Mouse (Mus musculus) thymus, postnatal 14 days (tissue): ENCODE results near the gene Ttc27.

Experiments used
- DNase-seq: peaks from one replicate; pipeline ENCODE4 v3.0.0; 2021

The Ttc27 gene

DNA sequence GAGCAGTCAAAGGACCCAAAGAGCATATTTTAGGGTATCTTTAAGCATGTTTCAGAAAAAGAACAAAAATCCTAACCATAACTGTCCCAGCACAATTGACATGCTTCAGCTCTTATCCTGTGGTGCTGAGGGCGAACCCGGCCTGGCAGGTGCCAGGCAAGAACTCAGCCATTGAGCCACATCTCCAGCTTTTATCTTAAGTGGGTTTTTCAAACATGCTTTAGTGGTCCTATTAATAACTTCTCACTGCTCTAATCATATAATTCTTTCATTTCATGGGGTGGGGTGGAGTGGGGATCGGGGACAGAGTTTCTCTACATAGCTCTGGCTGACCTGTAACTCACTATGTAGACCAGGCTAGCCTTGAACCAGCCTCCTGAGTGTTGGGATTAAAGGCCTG is 125.1 kb downstream of the Ttc27 start:
- DNase-seq, result no peak

DNA sequence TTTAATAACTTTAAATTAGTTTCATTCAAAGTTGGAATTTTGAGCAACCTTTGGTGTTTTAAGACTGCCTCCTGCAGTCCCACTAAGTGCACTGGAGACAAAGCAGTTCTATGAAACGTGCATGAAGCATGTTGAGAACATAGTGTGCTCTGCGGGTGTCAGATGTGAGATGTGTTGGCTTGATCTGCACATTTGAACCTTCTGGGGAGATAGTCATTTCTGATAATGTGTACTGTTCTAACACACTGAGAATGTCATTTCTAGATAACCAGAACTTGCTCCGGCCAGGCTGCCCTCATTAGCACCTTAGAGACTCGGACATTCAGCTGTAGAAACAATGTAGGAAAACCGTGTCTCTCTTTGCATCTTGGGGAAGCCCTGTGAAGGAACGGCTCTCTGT is 126.0 kb downstream of the Ttc27 start:
- no peak for DNase-seq

- no peak for DNase-seq
These were observed 128.7 kb downstream of the Ttc27 start for GRCm38 (mm10) chr17:74846031-74846891.

DNA sequence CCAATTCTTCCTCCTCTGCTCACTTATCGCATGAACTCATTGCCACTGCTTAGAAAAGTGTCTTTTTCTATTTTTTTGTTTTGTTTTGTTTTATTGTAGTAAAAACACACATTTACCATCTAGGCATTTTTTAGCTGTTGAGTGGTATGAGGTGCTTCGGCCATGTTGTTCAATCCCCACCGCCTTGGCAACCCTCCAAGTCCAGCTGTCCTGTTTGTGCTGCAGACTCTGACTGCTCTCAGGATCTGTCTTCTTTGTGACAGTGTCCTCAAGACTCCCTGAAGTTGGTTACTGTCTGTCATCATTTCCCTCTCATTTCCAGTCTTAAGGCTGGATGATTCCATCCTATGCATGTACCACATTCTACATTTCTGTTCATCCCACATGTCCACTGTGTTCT is 132.7 kb downstream of the Ttc27 start:
- no peak for DNase-seq

DNA sequence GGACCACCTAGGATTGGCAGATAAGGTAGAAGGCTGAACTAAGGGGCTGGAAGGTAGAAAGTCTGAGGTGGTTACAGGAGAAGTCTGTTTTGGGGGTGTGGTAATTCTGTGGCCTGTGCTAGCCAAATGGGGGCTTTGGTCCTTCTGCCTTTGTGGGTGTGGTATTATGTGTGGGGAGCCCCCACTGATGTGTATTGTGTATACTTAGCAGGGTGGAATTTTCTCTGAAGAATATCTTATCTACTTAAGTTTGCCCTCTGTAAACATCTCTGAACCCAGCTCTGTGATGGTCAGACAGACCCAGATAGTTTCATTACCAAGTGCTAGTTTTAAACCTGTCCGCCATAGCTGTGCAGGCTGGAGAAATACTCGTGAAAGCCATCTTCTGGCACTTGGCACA is 141.8 kb downstream of the Ttc27 start:
- no peak for DNase-seq

DNA sequence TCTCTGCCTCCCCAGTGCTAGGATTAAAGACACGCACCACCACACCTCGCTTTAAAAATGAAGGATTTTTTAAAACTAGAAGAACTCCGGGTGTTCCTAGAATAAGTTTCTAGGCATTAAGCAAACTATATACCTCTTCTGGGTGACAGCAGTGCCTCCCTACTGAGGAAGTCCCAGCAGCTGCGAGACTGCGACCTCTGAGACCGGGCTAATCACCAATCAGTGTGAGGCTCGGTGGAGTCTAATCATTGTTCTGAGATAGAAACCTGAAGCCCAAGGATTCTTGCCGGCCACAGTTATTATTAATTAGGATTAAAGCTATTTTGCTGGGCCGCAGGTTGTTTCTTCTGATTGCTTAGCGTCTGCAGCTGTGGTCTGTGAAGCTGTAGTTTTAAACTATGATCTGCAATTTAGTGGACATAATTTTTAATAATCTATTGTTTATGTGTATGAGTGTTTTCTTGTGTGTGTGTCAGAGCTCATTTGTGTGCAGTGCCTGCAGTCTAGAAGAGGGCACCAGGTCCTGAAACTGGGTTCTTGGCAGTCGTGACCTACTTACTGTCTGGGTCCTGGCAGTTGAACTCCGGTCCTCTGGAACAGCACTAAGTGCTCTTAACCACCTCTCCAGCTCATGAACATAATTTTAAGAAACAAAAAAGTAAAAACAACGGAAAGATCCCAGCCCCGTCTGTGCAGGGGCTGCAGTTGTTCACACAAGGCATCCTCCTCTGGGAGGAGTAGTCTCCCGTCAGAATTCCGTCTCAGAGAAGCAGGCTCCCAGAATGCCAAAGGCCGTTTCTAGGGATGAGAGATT is 142.9 kb downstream of the Ttc27 start:
- no peak for DNase-seq

GRCm38 (mm10) chr17:74863845-74864244 is 146.3 kb downstream of the Ttc27 start:
- DNase-seq, result no peak

- DNase-seq, result no peak
These were observed 147.4 kb downstream of the Ttc27 start for GRCm38 (mm10) chr17:74864790-74865548.

DNA sequence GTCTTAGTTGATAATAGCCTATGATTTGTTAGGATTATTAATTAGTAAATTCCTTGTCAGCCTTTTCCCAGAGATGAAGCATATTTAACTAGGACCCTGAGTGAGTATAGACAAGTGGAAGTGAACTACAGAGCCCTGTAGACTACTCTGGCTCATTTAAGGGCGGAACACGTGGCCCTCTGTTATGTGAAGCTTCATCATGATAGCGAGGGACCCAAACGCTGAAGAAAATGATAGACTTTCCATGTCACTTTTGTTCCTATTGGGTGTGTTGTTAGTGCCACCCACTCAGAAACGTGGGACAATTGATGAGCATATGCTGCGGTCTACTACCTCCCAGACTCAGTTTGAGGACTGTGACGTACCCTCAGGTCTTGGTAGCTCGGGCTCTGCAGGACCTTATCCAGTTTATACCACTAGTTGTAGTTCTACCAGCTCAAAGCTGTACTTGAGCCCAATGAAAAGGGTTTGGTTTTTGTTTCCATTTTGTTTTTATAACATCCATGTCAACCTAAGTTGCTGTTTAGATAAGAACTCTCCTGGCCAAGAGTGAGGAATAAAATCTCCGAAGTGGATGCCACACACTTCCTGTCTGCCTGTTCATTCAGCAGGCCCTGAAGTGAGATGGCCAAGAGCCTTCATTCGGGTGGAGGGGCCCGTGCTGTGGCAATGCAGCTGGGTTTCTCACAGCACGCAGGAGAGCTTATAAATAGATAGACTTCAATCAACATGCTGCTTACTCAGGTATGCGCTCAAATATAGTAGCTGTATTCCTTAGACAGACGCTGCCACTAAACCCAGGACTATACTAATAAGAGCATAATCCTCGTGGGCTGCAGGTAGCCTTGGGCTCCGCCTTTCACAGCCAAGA is 148.4 kb downstream of the Ttc27 start:
- DNase-seq, result no peak

GRCm38 (mm10) chr17:74866565-74867507 is 149.3 kb downstream of the Ttc27 start:
- no peak for DNase-seq

DNA sequence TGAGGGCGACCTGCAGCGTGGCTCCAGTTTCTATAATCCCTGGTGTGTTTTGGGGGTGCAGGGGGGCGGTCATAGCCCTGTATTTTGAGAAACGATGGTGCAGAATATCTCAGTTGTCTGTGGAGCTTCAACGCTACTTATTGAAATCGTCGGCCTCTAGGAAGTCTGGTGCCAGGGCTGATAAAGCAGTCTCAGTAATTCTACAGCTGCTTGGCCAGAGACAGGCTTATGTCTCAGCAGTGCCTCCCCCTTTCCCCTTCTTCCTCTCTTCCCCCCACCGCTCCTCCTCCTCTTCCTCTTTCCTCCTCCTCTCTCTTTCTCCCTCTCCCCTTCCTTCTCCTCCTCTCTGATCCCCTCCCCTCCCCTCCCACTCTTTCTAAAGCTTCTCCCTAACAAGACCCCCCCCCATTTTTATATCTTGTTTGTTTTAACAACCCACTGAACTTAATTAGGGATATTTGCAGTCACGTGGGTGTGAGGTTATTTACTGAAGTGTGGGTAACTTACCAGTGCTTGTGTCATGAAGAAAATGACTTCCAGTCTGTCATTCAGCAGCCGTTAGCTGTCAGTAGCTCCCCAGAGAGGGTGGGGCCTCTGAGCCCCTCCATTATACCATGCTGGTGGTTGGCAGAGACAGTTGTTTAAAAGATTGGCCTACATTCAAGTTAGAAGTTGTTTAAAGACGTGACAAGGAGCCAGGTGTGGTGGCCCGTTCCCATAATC is 150.8 kb downstream of the Ttc27 start:
- no peak for DNase-seq

DNA sequence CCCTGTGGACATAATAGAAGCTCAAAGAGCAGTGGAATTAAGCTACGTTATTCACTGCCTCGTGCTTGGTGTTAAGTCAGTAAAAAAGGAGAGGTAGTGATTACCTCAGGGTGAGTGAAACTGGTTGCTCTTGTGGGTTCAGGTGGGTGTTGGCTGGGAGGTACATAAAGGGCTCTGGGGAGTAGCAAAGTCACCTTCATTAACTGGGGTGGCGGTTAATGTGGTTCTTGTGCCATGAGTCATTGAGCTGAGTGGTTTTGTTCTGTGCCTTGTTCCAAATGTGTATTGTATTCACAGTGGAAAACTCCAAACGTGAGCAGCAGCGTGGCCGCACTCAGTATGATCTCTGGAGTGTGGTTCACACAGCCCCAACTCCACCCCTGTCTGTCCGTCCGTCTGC is 152.0 kb downstream of the Ttc27 start:
- DNase-seq, result no peak

DNA sequence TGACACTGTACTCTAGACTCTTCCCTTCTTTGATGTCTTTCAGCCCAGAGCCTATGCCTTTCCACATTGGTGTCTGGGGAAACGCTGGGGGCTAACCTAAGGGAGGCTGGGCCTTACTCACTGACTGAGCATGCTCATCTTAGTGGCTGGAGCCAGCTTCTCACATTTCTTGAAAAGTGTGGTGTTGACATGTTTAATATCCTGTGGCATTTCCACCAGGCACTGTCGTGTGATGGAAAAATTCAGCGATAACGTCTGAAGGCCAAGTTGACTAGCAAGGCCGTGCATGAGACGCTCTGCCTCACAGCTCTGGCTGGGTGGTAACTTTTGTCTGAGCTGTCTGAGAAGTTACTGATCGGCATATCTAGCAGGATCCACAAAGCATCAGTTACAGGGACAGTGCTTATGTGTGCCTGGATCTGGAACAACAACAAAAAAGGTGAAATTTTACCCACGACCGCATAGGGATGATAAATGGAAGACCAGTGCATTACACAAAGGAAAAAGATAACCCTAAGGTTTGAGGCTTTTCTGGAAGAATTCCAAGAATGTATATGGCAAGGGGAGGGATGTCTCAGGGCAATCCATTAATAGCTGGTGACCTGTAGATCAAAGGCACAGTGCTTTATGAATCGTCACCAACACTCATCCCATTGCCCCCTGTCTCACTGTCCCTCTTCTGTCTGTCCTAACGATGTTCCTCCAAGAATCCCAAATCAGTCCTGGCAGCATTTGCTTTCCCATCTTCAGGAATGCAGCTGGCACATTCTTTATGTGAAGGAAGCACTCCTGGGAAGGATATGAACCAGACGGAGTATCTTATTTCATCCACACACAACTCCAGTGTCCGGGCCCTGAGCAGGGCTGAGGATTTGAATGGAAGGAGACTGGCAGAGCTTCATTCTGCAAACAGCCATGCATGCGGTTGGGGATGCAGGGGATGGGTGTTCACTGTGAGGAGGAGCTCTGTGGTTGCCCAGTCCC is 152.9 kb downstream of the Ttc27 start:
- DNase-seq, result no peak

GRCm38 (mm10) chr17:74872567-74872966 is 155.0 kb downstream of the Ttc27 start:
- no peak for DNase-seq

GRCm38 (mm10) chr17:74873756-74874155 is 156.2 kb downstream of the Ttc27 start:
- DNase-seq, result no peak

GRCm38 (mm10) chr17:74875740-74876139 is 158.2 kb downstream of the Ttc27 start:
- no peak for DNase-seq

GRCm38 (mm10) chr17:74876954-74877353 is 159.4 kb downstream of the Ttc27 start:
- no peak for DNase-seq

DNA sequence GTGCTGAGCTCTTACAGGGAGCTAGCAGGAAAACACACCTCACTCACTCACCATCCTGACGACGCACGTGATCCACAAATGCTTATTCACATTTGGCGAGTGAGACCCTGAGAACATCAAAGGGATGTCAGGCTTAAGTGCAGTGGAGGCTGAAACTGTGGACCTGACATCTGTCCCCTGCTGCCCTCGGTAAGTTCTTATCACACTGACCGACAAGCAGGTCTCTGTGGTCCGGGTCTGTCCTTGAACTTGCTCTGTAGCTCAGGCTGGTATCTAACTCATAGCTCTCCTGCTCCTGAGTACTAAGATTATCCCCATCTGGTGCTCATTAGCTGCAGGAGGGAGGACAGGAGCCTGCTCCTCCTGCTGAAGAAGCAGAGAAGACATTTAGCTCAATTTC is 162.2 kb downstream of the Ttc27 start:
- DNase-seq, result no peak

- DNase-seq, result no peak
These were observed 169.5 kb downstream of the Ttc27 start for GRCm38 (mm10) chr17:74887039-74887438.
